Mouse (Mus musculus): ENCODE results near the gene Gm3278.
"Not testable (repeated sequence)": the region's sequence is repeated elsewhere in the genome, so short reads cannot be mapped to it uniquely, and the experiment has no call there.

Gm3278 gene

DNA sequence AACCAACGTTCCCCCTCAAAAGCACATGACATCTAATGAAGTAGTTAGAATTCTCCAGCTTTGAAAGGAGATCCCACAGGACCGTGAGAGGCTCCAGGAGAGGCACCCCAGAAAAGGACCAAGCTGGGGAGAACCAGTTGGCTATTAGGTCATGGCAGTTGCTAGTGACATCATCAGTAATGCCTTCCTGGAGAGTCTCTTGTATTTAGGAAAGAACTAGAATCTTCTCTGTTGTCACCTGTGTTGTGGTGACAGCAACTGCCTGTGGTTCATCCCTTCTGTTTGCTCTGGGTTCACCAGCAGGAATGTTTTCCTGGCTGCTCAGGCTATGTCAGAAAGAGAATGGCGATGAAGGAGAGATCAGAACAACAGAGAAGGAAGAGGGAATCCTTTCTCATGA is at the start of gene Gm3278:
Gene Gm3278 (plus strand): TSS at position 301 of the 400 bp plus-strand sequence.
- not testable (repeated sequence) for DNase-seq (ENCODE audit: low spot score)

GRCm38 (mm10) chr14:4855299-4855980 is 36.8 kb upstream of the Gm3278 start, which contains the start of gene Gm3264:
Gm3264 (plus strand) TSS chr14:4855576.
- DNase-seq (ENCODE audit: low spot score), result not testable (repeated sequence)

Measured in urinary bladder, postnatal 14 days (tissue).